Comparison of ENCODE assay signal across 19 mouse cellular contexts in the genomic region with DNA sequence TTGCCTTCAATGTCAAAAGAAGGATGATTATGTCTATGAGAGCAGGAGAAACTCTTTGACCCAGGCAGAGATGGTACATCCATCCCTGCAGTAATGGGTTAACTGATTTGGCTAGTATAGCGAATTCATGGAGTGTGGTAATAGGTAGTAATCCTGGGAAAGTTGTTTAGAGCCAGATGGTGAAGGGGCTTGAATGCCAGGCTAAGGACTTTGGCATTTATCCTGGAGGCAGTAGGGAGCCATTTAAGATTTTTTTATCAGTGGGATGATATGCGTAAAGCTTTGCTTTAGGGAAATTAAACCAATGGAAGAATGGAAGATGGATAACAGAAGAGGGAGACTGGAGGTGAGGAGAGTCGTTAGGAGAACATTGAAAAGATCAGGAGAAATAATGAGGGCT.
DNase-seq lines count a peak whose midpoint lies in the region; ATAC-seq and TF ChIP-seq lines count a peak whose summit lies in the region.
"Had no signal": no experiment of that assay in that cellular context is flagged by ENCODE, and none has a peak within 500 bp of the region (broad histone marks: within the 10 kb centered on the region; RNA-seq: fewer than 3 reads in every experiment).

No protein-coding gene starts in this region.

- no peak for TF ChIP-seq POLR2A in brain, embryonic 14.5 days (IDR thresholded peaks at IDR 0.05; ENCODE audit: borderline replicate concordance, extremely low read depth, insufficient read depth, insufficient read length, poor library complexity, severe bottlenecking)

- no peaks in the 10 kb centered on the region for H3K9me3 ChIP-seq in hindbrain, postnatal 0 days (ENCODE audit: low read length)
- no peaks in the 10 kb centered on the region for H3K9me3 ChIP-seq in hindbrain, embryonic 14.5 days (ENCODE audit: control insufficient read depth, low read length)
- H3K9me3 ChIP-seq: embryonic facial prominence, embryonic 13.5 days; embryonic facial prominence, embryonic 15.5 days; forebrain, embryonic 10.5 days; forebrain, embryonic 12.5 days; forebrain, embryonic 15.5 days had no signal

- no peaks in the 10 kb centered on the region for H3K4me1 ChIP-seq in hindbrain, postnatal 0 days (ENCODE audit: insufficient read depth, low read length)
- no peaks in the 10 kb centered on the region for H3K4me1 ChIP-seq in hindbrain, embryonic 14.5 days (replicated peaks; ENCODE audit: control insufficient read depth, insufficient read depth, low read length)
- H3K4me1 ChIP-seq: embryonic facial prominence, embryonic 13.5 days; embryonic facial prominence, embryonic 15.5 days; forebrain, embryonic 10.5 days; forebrain, embryonic 12.5 days had no signal

- no peak for ATAC-seq in hindbrain, postnatal 0 days
- ATAC-seq in hindbrain, embryonic 14.5 days (ENCODE audit: low FRiP score), result no peak
- ATAC-seq: forebrain, embryonic 15.5 days had no signal

- DNase-seq in cerebellum, postnatal 14 days, result peak; percentile 27 to 54
- no peak for DNase-seq in cerebellum, adult 9-10 months
- peak; percentile 56 for DNase-seq in hindbrain, postnatal 0 days (ENCODE audit: low spot score)
- DNase-seq in hindbrain, embryonic 14.5 days (ENCODE audit: low spot score), result no peak
- DNase-seq in brain, embryonic 14.5 days (ENCODE audit: low read depth), result peak; percentile 69
- no peak for DNase-seq in embryo, embryonic 10.5 days (ENCODE audit: low spot score)
- DNase-seq: adrenal gland, adult 2 months; adrenal gland, postnatal 10 days; adrenal gland, postnatal 25 days; cerebellum, adult 18-20 months; cerebellum, adult 8-10 months; cerebellum, postnatal 25 days; embryo, embryonic 11 days had no signal

- H3K36me3 ChIP-seq in hindbrain, postnatal 0 days (ENCODE audit: insufficient read depth, low read length), result no peaks in the 10 kb centered on the region
- H3K36me3 ChIP-seq in hindbrain, embryonic 14.5 days (replicated peaks; ENCODE audit: control insufficient read depth, insufficient read depth), result no peaks in the 10 kb centered on the region
- H3K36me3 ChIP-seq: embryonic facial prominence, embryonic 13.5 days; embryonic facial prominence, embryonic 15.5 days; forebrain, embryonic 10.5 days; forebrain, embryonic 12.5 days; forebrain, embryonic 15.5 days had no signal

- TF ChIP-seq CTCF in hindbrain, postnatal 0 days (IDR thresholded peaks at IDR 0.05; ENCODE audit: low read depth), result no peak
- TF ChIP-seq CTCF in brain, embryonic 14.5 days (IDR thresholded peaks at IDR 0.05; ENCODE audit: borderline replicate concordance, extremely low read depth, insufficient read depth, insufficient read length), result no peak

- H3K4me2 ChIP-seq in hindbrain, postnatal 0 days (ENCODE audit: low read depth, low read length), result no peak overlapping the region
- H3K4me2 ChIP-seq in hindbrain, embryonic 14.5 days (replicated peaks), result no peak overlapping the region
- H3K4me2 ChIP-seq: embryonic facial prominence, embryonic 13.5 days; embryonic facial prominence, embryonic 15.5 days; forebrain, embryonic 12.5 days; forebrain, embryonic 15.5 days had no signal

- H3K4me3 ChIP-seq in hindbrain, postnatal 0 days (ENCODE audit: low read length), result no peak overlapping the region
- no peak overlapping the region for H3K4me3 ChIP-seq in hindbrain, embryonic 14.5 days (replicated peaks; ENCODE audit: low read length)
- H3K4me3 ChIP-seq: embryonic facial prominence, embryonic 13.5 days; embryonic facial prominence, embryonic 15.5 days; erythroblast, embryonic 14.5 days; forebrain, embryonic 10.5 days; forebrain, embryonic 12.5 days; forebrain, embryonic 15.5 days had no signal

- no peak overlapping the region for H3K27ac ChIP-seq in hindbrain, postnatal 0 days
- H3K27ac ChIP-seq in hindbrain, embryonic 14.5 days, result no peak overlapping the region
- H3K27ac ChIP-seq: embryonic facial prominence, embryonic 13.5 days; embryonic facial prominence, embryonic 15.5 days; forebrain, embryonic 10.5 days; forebrain, embryonic 12.5 days; forebrain, embryonic 15.5 days had no signal

- H3K27me3 ChIP-seq in hindbrain, postnatal 0 days (ENCODE audit: insufficient read depth, low read length), result no peaks in the 10 kb centered on the region
- H3K27me3 ChIP-seq in hindbrain, embryonic 14.5 days (ENCODE audit: control insufficient read depth, insufficient read depth, low read length), result no peaks in the 10 kb centered on the region
- H3K27me3 ChIP-seq: embryonic facial prominence, embryonic 13.5 days; embryonic facial prominence, embryonic 15.5 days; forebrain, embryonic 12.5 days; forebrain, embryonic 15.5 days had no signal

- no peak overlapping the region for H3K9ac ChIP-seq in hindbrain, postnatal 0 days (replicated peaks; ENCODE audit: low read length)
- H3K9ac ChIP-seq in hindbrain, embryonic 14.5 days, result no peak overlapping the region
- H3K9ac ChIP-seq: embryonic facial prominence, embryonic 13.5 days; embryonic facial prominence, embryonic 15.5 days; forebrain, embryonic 12.5 days; forebrain, embryonic 15.5 days had no signal

- WGBS in hindbrain, postnatal 0 days, result 53% methylated on average over 3 of the region's 3 CpGs
- WGBS in hindbrain, embryonic 14.5 days, result 65% methylated on average over 3 of the region's 3 CpGs

Comparison
In these comparisons a context has a peak if more than half of its experiments do, and no peak if none do; other contexts are left out.
1. DNase-seq: peak in cerebellum, postnatal 14 days (2 of 2), hindbrain, postnatal 0 days (single experiment) and brain, embryonic 14.5 days (single experiment); none in cerebellum, adult 9-10 months (single experiment), hindbrain, embryonic 14.5 days (single experiment) and embryo, embryonic 10.5 days (single experiment).